Mouse (Mus musculus): Measurements from ENCODE around the gene Itgav. TPM values are rescaled to one million over a fixed set of nuclear protein-coding genes. Genes with fewer than 3 reads are reported as not detected.

Gene Itgav
- polyA plus RNA-seq (2015; fragmentation: Nextera tagmentation; extraction: Ambion mirVana), result 76.8 and 77.2 TPM in 2 replicates

DNA sequence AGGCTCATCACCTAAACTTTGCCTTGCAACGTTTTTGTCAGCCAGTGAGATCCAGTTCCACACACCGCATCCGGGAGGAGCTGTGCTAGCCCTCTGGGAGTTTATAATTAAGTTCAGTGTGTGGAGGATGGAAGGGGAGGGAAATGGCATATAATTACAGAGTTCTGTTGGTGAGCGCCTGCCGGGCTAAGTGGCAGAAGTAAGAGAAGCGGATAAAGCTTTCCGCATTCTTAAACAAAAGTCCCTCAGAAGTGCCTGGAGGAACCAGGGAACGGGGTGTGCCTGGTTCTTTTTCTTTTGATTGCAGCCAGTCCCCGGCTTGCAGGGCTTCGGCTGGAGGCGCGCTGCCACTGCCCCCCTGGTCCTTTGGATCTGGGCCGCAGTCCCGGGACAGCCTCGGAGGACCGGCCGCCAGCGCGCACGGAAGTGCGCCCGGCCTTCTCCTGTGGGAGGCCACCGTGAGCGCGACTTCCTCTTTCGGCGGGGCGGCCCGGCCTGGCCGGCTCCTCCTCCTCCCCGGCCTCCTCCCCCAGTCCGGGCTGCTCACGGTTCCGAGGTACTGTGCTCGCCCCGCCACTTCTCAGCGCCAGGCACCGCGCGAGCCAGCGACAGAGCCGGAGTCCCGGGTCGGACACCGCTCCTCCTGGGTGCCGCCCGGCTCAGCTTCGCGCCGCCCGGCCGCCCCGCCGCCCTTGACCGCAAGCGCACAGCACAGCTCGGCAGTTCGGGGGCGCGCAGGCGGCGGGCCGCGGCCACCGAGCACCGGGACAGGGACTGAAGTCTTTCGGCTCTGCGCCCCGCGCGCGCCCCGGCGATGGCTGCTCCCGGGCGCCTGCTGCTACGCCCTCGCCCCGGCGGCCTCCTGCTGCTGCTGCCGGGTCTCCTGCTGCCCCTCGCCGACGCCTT, at the start of gene Itgav:
TSS of gene Itgav (plus strand) at position 477 of the 906 bp plus-strand sequence.
- Histone ChIP-seq H3K9ac (ENCODE audit: low read length) (peak within 1 kb of the TSS; percentile 98), H3K27ac (ENCODE audit: low read length) (peak within 1 kb of the TSS; percentile 99), H3K4me1 (ENCODE audit: control insufficient read depth, insufficient read depth, low read length) (peaks cover 22% of the 10 kb centered on the region), H3K36me3 (ENCODE audit: control insufficient read depth, insufficient read depth, low read length) (no peaks in the 10 kb centered on the region), H3K9me3 (replicated peaks; ENCODE audit: control insufficient read depth, low read length) (no peaks in the 10 kb centered on the region), H3K27me3 (ENCODE audit: control insufficient read depth, insufficient read depth, low read length) (no peaks in the 10 kb centered on the region), H3K4me2 (ENCODE audit: low read depth, low read length) (peak within 1 kb of the TSS; percentile 70), H3K4me3 (replicated peaks; ENCODE audit: low read length) (peak within 1 kb of the TSS; percentile 87)
- peak; percentile 99 for ATAC-seq (ENCODE audit: insufficient read depth, low FRiP score)
- WGBS, result under 1% methylated on average over 81 of the region's 84 CpGs

DNA sequence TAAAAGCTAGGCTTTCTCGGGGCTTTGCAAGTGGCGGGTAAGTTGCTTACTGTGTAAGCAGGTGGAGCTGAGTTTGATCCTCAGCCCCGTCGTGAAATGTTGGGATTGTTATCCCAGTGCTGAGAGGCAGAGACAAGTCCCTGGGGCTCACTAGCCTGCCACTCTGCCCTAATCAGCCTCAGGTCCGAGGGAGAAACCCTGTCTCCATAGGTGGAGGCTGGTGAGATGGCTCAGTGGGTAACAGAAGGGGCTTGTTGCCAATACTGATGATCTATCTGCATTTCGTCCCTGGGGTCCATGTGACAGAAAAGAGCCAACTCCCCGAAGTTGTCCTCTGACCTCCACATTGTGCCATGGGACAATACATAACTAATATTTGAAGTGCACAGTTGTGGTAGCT, 49.8 kb upstream of the Itgav start:
- Histone ChIP-seq H3K4me1 (ENCODE audit: control insufficient read depth, insufficient read depth, low read length) (0 out of 2 replicates have a peak, but pooled peaks cover 2% of the 10 kb centered on the region), H3K9ac (ENCODE audit: low read length) (no peak overlapping the region), H3K27ac (ENCODE audit: low read length) (no peak overlapping the region), H3K27me3 (ENCODE audit: control insufficient read depth, insufficient read depth, low read length) (no peaks in the 10 kb centered on the region), H3K4me2 (ENCODE audit: low read depth, low read length) (no peak overlapping the region), H3K9me3 (replicated peaks; ENCODE audit: control insufficient read depth, low read length) (no peaks in the 10 kb centered on the region), H3K4me3 (replicated peaks; ENCODE audit: low read length) (no peak overlapping the region), H3K36me3 (ENCODE audit: control insufficient read depth, insufficient read depth, low read length) (no peaks in the 10 kb centered on the region)
- no peak for ATAC-seq (ENCODE audit: insufficient read depth, low FRiP score)
- 85% methylated on average over 7 of the region's 7 CpGs for WGBS

GRCm38 (mm10) chr2:83674896-83675295, 49.3 kb upstream of the Itgav start:
- Histone ChIP-seq H3K27me3 (ENCODE audit: control insufficient read depth, insufficient read depth, low read length) (no peaks in the 10 kb centered on the region), H3K36me3 (ENCODE audit: control insufficient read depth, insufficient read depth, low read length) (no peaks in the 10 kb centered on the region), H3K4me2 (ENCODE audit: low read depth, low read length) (no peak overlapping the region), H3K9me3 (replicated peaks; ENCODE audit: control insufficient read depth, low read length) (no peaks in the 10 kb centered on the region), H3K27ac (ENCODE audit: low read length) (no peak overlapping the region), H3K4me3 (replicated peaks; ENCODE audit: low read length) (no peak overlapping the region), H3K4me1 (ENCODE audit: control insufficient read depth, insufficient read depth, low read length) (0 out of 2 replicates have a peak, but pooled peaks cover 2% of the 10 kb centered on the region), H3K9ac (ENCODE audit: low read length) (no peak overlapping the region)
- ATAC-seq (ENCODE audit: insufficient read depth, low FRiP score), result no peak
- 85% methylated on average over 9 of the region's 9 CpGs for WGBS

- Histone ChIP-seq H3K9me3 (replicated peaks; ENCODE audit: control insufficient read depth, low read length) (no peaks in the 10 kb centered on the region), H3K4me3 (replicated peaks; ENCODE audit: low read length) (no peak overlapping the region), H3K27me3 (ENCODE audit: control insufficient read depth, insufficient read depth, low read length) (no peaks in the 10 kb centered on the region), H3K4me2 (ENCODE audit: low read depth, low read length) (no peak overlapping the region), H3K4me1 (ENCODE audit: control insufficient read depth, insufficient read depth, low read length) (0 out of 2 replicates have a peak, but pooled peaks cover 2% of the 10 kb centered on the region), H3K27ac (ENCODE audit: low read length) (no peak overlapping the region), H3K9ac (ENCODE audit: low read length) (no peak overlapping the region), H3K36me3 (ENCODE audit: control insufficient read depth, insufficient read depth, low read length) (no peaks in the 10 kb centered on the region)
- WGBS, result 59% methylated on average over 5 of the region's 5 CpGs
- ATAC-seq (ENCODE audit: insufficient read depth, low FRiP score), result no peak
These were observed 48.5 kb upstream of the Itgav start for GRCm38 (mm10) chr2:83675681-83676080.

DNA sequence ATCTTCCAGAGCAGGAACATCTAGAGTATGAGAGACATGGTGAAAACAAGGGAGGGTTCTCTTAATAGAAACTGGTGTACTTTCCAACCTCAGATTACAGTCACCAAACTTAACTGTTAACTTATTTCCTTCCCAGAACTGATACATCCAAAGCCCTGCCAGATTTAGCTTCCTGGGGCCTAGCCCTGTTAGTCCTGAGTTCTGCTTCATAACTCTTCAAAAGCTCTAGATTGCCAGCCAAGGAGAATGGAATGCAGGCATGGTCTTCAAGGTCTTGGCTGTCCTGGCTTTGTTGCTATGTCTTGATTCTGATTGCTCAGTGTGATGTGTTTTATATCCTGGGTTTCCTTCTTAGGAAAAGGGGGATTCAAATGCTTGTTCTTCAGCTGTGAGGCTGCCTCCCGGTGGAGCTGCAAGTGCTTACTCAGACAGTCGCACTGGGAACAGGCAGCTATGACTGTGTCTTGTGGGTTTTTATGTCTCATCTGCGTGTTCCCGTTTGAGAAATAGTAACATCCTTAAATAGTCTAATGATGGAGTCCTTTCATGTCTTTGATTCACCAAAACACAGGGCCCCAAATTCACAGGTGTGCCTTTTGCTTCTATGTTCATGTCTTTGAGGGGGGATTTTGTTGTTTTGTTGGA, 47.8 kb upstream of the Itgav start:
- 76% methylated on average over 4 of the region's 4 CpGs for WGBS
- ATAC-seq (ENCODE audit: insufficient read depth, low FRiP score), result no peak
- no peaks in the 10 kb centered on the region for H3K27me3 ChIP-seq (ENCODE audit: control insufficient read depth, insufficient read depth, low read length)
- no peak overlapping the region for H3K4me2 ChIP-seq (ENCODE audit: low read depth, low read length)
- peak overlapping the region; percentile 32; the same call in 1 of the 2 replicates for H3K27ac ChIP-seq (ENCODE audit: low read length)
- H3K4me1 ChIP-seq (ENCODE audit: control insufficient read depth, insufficient read depth, low read length), result peaks cover 8% of the 10 kb centered on the region; the same call in 1 of the 2 replicates
- no peak overlapping the region for H3K4me3 ChIP-seq (replicated peaks; ENCODE audit: low read length)
- no peaks in the 10 kb centered on the region for H3K9me3 ChIP-seq (replicated peaks; ENCODE audit: control insufficient read depth, low read length)
- no peak overlapping the region for H3K9ac ChIP-seq (ENCODE audit: low read length)
- no peaks in the 10 kb centered on the region for H3K36me3 ChIP-seq (ENCODE audit: control insufficient read depth, insufficient read depth, low read length)

- no peak overlapping the region for H3K4me3 ChIP-seq (replicated peaks; ENCODE audit: low read length)
- no peaks in the 10 kb centered on the region for H3K9me3 ChIP-seq (replicated peaks; ENCODE audit: control insufficient read depth, low read length)
- 53% methylated on average over 8 of the region's 8 CpGs for WGBS
- no peak overlapping the region for H3K4me2 ChIP-seq (ENCODE audit: low read depth, low read length)
- H3K27ac ChIP-seq (ENCODE audit: low read length), result peak overlapping the region; percentile 12
- no peaks in the 10 kb centered on the region for H3K27me3 ChIP-seq (ENCODE audit: control insufficient read depth, insufficient read depth, low read length)
- H3K36me3 ChIP-seq (ENCODE audit: control insufficient read depth, insufficient read depth, low read length), result no peaks in the 10 kb centered on the region
- no peak overlapping the region for H3K9ac ChIP-seq (ENCODE audit: low read length)
- peak; percentile 74; the same call in 1 of the 2 replicates for ATAC-seq (ENCODE audit: insufficient read depth, low FRiP score)
- peaks cover 7% of the 10 kb centered on the region; the same call in 1 of the 2 replicates for H3K4me1 ChIP-seq (ENCODE audit: control insufficient read depth, insufficient read depth, low read length)
These were observed 42.9 kb upstream of the Itgav start for GRCm38 (mm10) chr2:83681332-83681731.

DNA sequence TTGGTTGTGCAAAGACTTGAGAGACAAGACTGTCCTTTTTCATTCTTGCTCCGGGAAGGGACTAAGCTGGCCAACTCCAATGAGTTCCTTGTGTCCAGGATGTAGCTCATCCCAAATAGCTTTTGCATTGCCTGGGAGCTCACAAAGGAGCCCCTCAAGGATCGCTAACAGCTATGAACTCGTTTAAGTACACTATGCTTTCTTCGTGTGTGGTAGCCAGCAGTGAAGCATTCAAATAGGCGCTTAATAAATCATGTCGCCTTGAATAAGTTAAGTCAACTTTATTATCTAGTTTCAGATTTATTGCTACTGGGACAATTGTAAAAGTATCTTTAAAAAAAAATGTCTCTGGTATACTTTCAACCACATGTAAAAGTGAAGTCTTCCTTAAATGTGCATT, 42.4 kb upstream of the Itgav start:
- Histone ChIP-seq H3K9me3 (replicated peaks; ENCODE audit: control insufficient read depth, low read length) (no peaks in the 10 kb centered on the region), H3K4me2 (ENCODE audit: low read depth, low read length) (no peak overlapping the region), H3K36me3 (ENCODE audit: control insufficient read depth, insufficient read depth, low read length) (no peaks in the 10 kb centered on the region), H3K27ac (ENCODE audit: low read length) (peak overlapping the region; percentile 12), H3K4me1 (ENCODE audit: control insufficient read depth, insufficient read depth, low read length) (peaks cover 6% of the 10 kb centered on the region; the same call in 1 of the 2 replicates), H3K27me3 (ENCODE audit: control insufficient read depth, insufficient read depth, low read length) (no peaks in the 10 kb centered on the region), H3K4me3 (replicated peaks; ENCODE audit: low read length) (no peak overlapping the region), H3K9ac (ENCODE audit: low read length) (no peak overlapping the region)
- WGBS, result 49% methylated on average over 6 of the region's 6 CpGs
- 0 out of 2 replicates have a peak, but pooled peaks have one; percentile 14 for ATAC-seq (ENCODE audit: insufficient read depth, low FRiP score)

- Histone ChIP-seq H3K36me3 (ENCODE audit: control insufficient read depth, insufficient read depth, low read length) (no peaks in the 10 kb centered on the region), H3K9me3 (replicated peaks; ENCODE audit: control insufficient read depth, low read length) (no peaks in the 10 kb centered on the region), H3K4me2 (ENCODE audit: low read depth, low read length) (no peak overlapping the region), H3K9ac (ENCODE audit: low read length) (no peak overlapping the region), H3K4me1 (ENCODE audit: control insufficient read depth, insufficient read depth, low read length) (peaks cover 6% of the 10 kb centered on the region; the same call in 1 of the 2 replicates), H3K27ac (ENCODE audit: low read length) (peak overlapping the region; percentile 46; the same call in 1 of the 2 replicates), H3K27me3 (ENCODE audit: control insufficient read depth, insufficient read depth, low read length) (no peaks in the 10 kb centered on the region), H3K4me3 (replicated peaks; ENCODE audit: low read length) (no peak overlapping the region)
- ATAC-seq (ENCODE audit: insufficient read depth, low FRiP score), result no peak
- WGBS, result 33% methylated on average over 8 of the region's 8 CpGs
These were observed 41.9 kb upstream of the Itgav start for GRCm38 (mm10) chr2:83682282-83682681.

Data from stomach, embryonic 16.5 days (tissue).